Mouse (Mus musculus): ENCODE measurements around the gene Tpmt. TPM values are rescaled to one million over a fixed set of nuclear protein-coding genes. Genes with fewer than 3 reads are reported as not detected.

Gene Tpmt
- polyA plus RNA-seq, 1 experiment from 2014 or later: 15.5 TPM

Other genes starting within 250 kb of the Tpmt start
- 21.3 and 23.7 TPM in 2 replicates for gene Kif13a, start 114.9 kb downstream of the Tpmt start, polyA plus RNA-seq (2015; fragmentation: Nextera tagmentation; extraction: Ambion mirVana)
- 3.8 and 4.1 TPM in 2 replicates for gene Nhlrc1, start 29.9 kb downstream of the Tpmt start, polyA plus RNA-seq (2015; fragmentation: Nextera tagmentation; extraction: Ambion mirVana)
- 12.9 and 14.3 TPM in 2 replicates for gene Kdm1b, start 1.2 kb downstream of the Tpmt start, polyA plus RNA-seq (2015; fragmentation: Nextera tagmentation; extraction: Ambion mirVana)
- gene Dek, start 61.5 kb upstream of the Tpmt start, polyA plus RNA-seq (2015; fragmentation: Nextera tagmentation; extraction: Ambion mirVana): 236 and 267 TPM in 2 replicates
- gene Rnf144b, start 77.9 kb upstream of the Tpmt start, polyA plus RNA-seq (2015; fragmentation: Nextera tagmentation; extraction: Ambion mirVana): 3.9 and 4.4 TPM in 2 replicates

Data from limb, embryonic 15.5 days (tissue).